ENCODE assay signal across 8 mouse cellular contexts in the genomic region with DNA sequence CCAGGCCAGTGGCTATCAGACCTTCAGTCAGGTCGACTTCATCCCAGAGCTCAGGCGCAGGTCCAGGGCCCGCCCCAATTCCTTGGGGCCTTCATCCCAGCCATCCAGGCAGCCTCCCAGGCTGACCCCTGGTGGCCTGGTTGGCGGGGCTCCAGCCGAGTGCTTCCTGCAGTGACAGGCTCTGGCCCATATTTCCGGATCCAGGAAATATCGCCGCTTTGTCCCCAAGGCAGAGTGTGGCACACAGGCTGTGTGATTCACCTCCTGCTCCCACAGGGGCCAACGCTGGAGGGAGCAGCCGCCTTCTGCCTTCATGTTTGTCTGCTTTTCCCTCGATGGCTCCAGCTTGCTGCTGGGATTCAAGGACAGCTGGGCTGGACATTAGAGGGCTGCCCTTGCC. TPM values are rescaled to one million over a fixed set of nuclear protein-coding genes. Genes with fewer than 3 reads are reported as not detected.
A peak's percentile ranks its signal among the peaks of the same experiment; 100 is the strongest.
DNase-seq lines count a peak whose midpoint lies in the region; ATAC-seq and TF ChIP-seq lines count a peak whose summit lies in the region.

No protein-coding gene starts in this region.

- H3K9me3 ChIP-seq in intestine, embryonic 16.5 days (ENCODE audit: control insufficient read depth, low read length) = no peaks in the 10 kb centered on the region

- peak; percentile 57 to 66 for DNase-seq in layer of hippocampus, postnatal 10 days (ENCODE audit: low spot score in 2 of 2)
- no peak for DNase-seq in layer of hippocampus, postnatal 14 days (ENCODE audit: low spot score in 2 of 2)
- DNase-seq in brain, adult 2 months (ENCODE audit: low read depth, low spot score) = peak; percentile 70
- peak; percentile 95 for DNase-seq in gastrocnemius, postnatal 10 days
- DNase-seq in lung, adult 2 months = peak; percentile 78
- peak; percentile 84 for DNase-seq in urinary bladder, postnatal 14 days (ENCODE audit: low spot score)

- TF ChIP-seq POLR2A in lung, adult 2 months (IDR thresholded peaks at IDR 0.05; ENCODE audit: borderline replicate concordance, extremely low read depth, low read depth, low read length) = no peak

- H3K27me3 ChIP-seq in intestine, embryonic 16.5 days (replicated peaks; ENCODE audit: control insufficient read depth, insufficient read depth, low read length) = no peaks in the 10 kb centered on the region

- 0 out of 2 replicates have a peak, but pooled peaks have one; percentile 33 for TF ChIP-seq CTCF in lung, adult 2 months (IDR thresholded peaks at IDR 0.05; ENCODE audit: insufficient read depth, low read length)

- H3K4me2 ChIP-seq in intestine, embryonic 16.5 days (ENCODE audit: low read depth, low read length) = no peak overlapping the region

- H3K27ac ChIP-seq in intestine, embryonic 16.5 days (ENCODE audit: low read length) = peak overlapping the region; percentile 60

- ATAC-seq in intestine, embryonic 16.5 days = peak; percentile 24; the same call in 1 of the 2 replicates
- no peak for ATAC-seq in megakaryocyte, adult 5-6 weeks (ENCODE audit: poor library complexity, severe bottlenecking)

- 44% methylated on average over 11 of the region's 11 CpGs for WGBS in intestine, embryonic 16.5 days
- 31% methylated on average over 11 of the region's 11 CpGs for WGBS in lung, adult 2 months

- H3K9ac ChIP-seq in intestine, embryonic 16.5 days (ENCODE audit: low read depth, low read length) = 0 out of 2 replicates have a peak overlapping the region, but pooled peaks have one; percentile 22

- H3K4me3 ChIP-seq in intestine, embryonic 16.5 days (ENCODE audit: low read length) = no peak overlapping the region
- no peak overlapping the region for H3K4me3 ChIP-seq in lung, adult 2 months (replicated peaks; ENCODE audit: extremely low read depth, low read depth, low read length)

- peaks cover 27% of the 10 kb centered on the region for H3K4me1 ChIP-seq in intestine, embryonic 16.5 days (ENCODE audit: control insufficient read depth, insufficient read depth, low read length)
- peaks cover 31% of the 10 kb centered on the region for H3K4me1 ChIP-seq in lung, adult 2 months (ENCODE audit: control insufficient read depth, insufficient read depth, low read length)

- H3K36me3 ChIP-seq in intestine, embryonic 16.5 days (ENCODE audit: control insufficient read depth, insufficient read depth, low read length) = peaks cover 10% of the 10 kb centered on the region; the same call in 1 of the 2 replicates

RNA-seq across cellular contexts. Expression of a gene that starts 8.6 kb away (rescaled TPM):
- total RNA-seq in layer of hippocampus, postnatal 10 days (2021) = 10 to 100 TPM; 26.4 to 29.4 TPM
- 10 to 100 TPM; 30.6 to 33.3 TPM for total RNA-seq in layer of hippocampus, postnatal 14 days (2021)
- total RNA-seq in gastrocnemius, postnatal 10 days (2021) = 10 to 100 TPM in 1 of 2 experiments, 1 to 10 TPM in 1; 8.8 to 12.4 TPM
- 14.0 and 14.9 TPM in 2 replicates for polyA plus RNA-seq in intestine, embryonic 16.5 days (2015; fragmentation: Nextera tagmentation; extraction: Ambion mirVana)
- 26.0 and 30.4 TPM in 2 replicates for polyA plus RNA-seq in lung, adult 2 months (2012; rRNA removed)
- 3.4 and 3.7 TPM in 2 replicates for total RNA-seq in megakaryocyte, adult 5-6 weeks (2015)
- total RNA-seq in megakaryocyte, adult 5-6 weeks (2017) = 12.1 and 14.2 TPM in 2 replicates

RNA-seq across cellular contexts. Expression of a gene that starts 10.7 kb away (rescaled TPM):
- 10 to 100 TPM; 64.3 to 71.5 TPM for total RNA-seq in layer of hippocampus, postnatal 10 days (2021)
- 10 to 100 TPM; 60.1 to 62.4 TPM for total RNA-seq in layer of hippocampus, postnatal 14 days (2021)
- 10 to 100 TPM; 16.6 to 20.1 TPM for total RNA-seq in gastrocnemius, postnatal 10 days (2021)
- 0.20 and 0.43 TPM in 2 replicates for polyA plus RNA-seq in intestine, embryonic 16.5 days (2015; fragmentation: Nextera tagmentation; extraction: Ambion mirVana)
- 25.5 and 30.6 TPM in 2 replicates for polyA plus RNA-seq in lung, adult 2 months (2012; rRNA removed)
- total RNA-seq in megakaryocyte, adult 5-6 weeks (2015) = 0.47 and 1.5 TPM in 2 replicates
- total RNA-seq in megakaryocyte, adult 5-6 weeks (2017) = 3.0 and 4.2 TPM in 2 replicates

RNA-seq across cellular contexts. Expression of a gene that starts 15.1 kb away (rescaled TPM):
- total RNA-seq in layer of hippocampus, postnatal 10 days (2021) = 1 to 10 TPM; 8.1 to 9.2 TPM
- 1 to 10 TPM; 7.2 to 7.6 TPM for total RNA-seq in layer of hippocampus, postnatal 14 days (2021)
- total RNA-seq in gastrocnemius, postnatal 10 days (2021) = 10 to 100 TPM; 10.7 to 14.2 TPM
- polyA plus RNA-seq in intestine, embryonic 16.5 days (2015; fragmentation: Nextera tagmentation; extraction: Ambion mirVana) = 70.9 and 80.9 TPM in 2 replicates
- polyA plus RNA-seq in lung, adult 2 months (2012; rRNA removed) = 1,109 and 1,564 TPM in 2 replicates
- 0.11 and 0.25 TPM in 2 replicates for total RNA-seq in megakaryocyte, adult 5-6 weeks (2015)
- 0.22 and 0.28 TPM in 2 replicates for total RNA-seq in megakaryocyte, adult 5-6 weeks (2017)

RNA-seq across cellular contexts. Expression of a gene that starts 27.5 kb away (rescaled TPM):
- total RNA-seq in layer of hippocampus, postnatal 10 days (2021) = 100 to 1,000 TPM; 128 to 130 TPM
- total RNA-seq in layer of hippocampus, postnatal 14 days (2021) = 100 to 1,000 TPM; 104 to 110 TPM
- total RNA-seq in gastrocnemius, postnatal 10 days (2021) = 10 to 100 TPM; 34.8 to 35.8 TPM
- 88.1 and 91.7 TPM in 2 replicates for polyA plus RNA-seq in intestine, embryonic 16.5 days (2015; fragmentation: Nextera tagmentation; extraction: Ambion mirVana)
- 84.4 and 85.9 TPM in 2 replicates for polyA plus RNA-seq in lung, adult 2 months (2012; rRNA removed)
- 39.1 and 44.0 TPM in 2 replicates for total RNA-seq in megakaryocyte, adult 5-6 weeks (2015)
- total RNA-seq in megakaryocyte, adult 5-6 weeks (2017) = 14.2 and 26.3 TPM in 2 replicates

RNA-seq across cellular contexts. Expression of a gene that starts 29.0 kb away (rescaled TPM):
- total RNA-seq in layer of hippocampus, postnatal 10 days (2021) = not detected
- total RNA-seq in layer of hippocampus, postnatal 14 days (2021) = not detected
- total RNA-seq in gastrocnemius, postnatal 10 days (2021) = 1 to 10 TPM in 1 of 2 experiments, under 1 TPM in 1; 0.21 to 2.5 TPM
- 0.26 and 0.28 TPM in 2 replicates for polyA plus RNA-seq in intestine, embryonic 16.5 days (2015; fragmentation: Nextera tagmentation; extraction: Ambion mirVana)
- 0.42 and 0.49 TPM in 2 replicates for polyA plus RNA-seq in lung, adult 2 months (2012; rRNA removed)
- total RNA-seq in megakaryocyte, adult 5-6 weeks (2015) = not detected in 2 replicates
- total RNA-seq in megakaryocyte, adult 5-6 weeks (2017) = not detected in 2 replicates

Comparison
In these comparisons a context has a peak if more than half of its experiments do, and no peak if none do; other contexts are left out.
1. DNase-seq: peak in layer of hippocampus, postnatal 10 days (2 of 2), brain, adult 2 months (single experiment), gastrocnemius, postnatal 10 days (single experiment), lung, adult 2 months (single experiment) and urinary bladder, postnatal 14 days (single experiment); none in layer of hippocampus, postnatal 14 days (0 of 2).
2. RNA of a gene that starts 15.1 kb away (total RNA-seq): 10.7 to 14.2 TPM in gastrocnemius, postnatal 10 days, 8.1 to 9.2 TPM in layer of hippocampus, postnatal 10 days and 7.2 to 7.6 TPM in layer of hippocampus, postnatal 14 days; 0.11 to 0.28 TPM in megakaryocyte, adult 5-6 weeks; every median in the first group is over 4 times any median in the second.